Mouse (Mus musculus) MEL (cell line): Measurements from ENCODE around the gene Syt1.

Experiments used
- CTCF ChIP-seq, 3 experiments: IDR thresholded peaks in 2 of 3; conservative IDR thresholded peaks in 1 of 3; 2 replicates each; pipeline ENCODE4 v1.5.1; 2011 to 2012; ENCODE audit warnings: low read length in 3 of 3, low read depth in 2 of 3, mild to moderate bottlenecking in 2 of 3, improper control_type of control experiment in 1 of 3, inconsistent platforms in 1 of 3, mixed read lengths in 1 of 3, moderate library complexity in 1 of 3; ENCODE audit not compliant: control insufficient read depth in 1 of 3, insufficient read depth in 1 of 3, poor library complexity in 1 of 3, severe bottlenecking in 1 of 3
- ELF1 ChIP-seq: IDR thresholded peaks from 2 replicates; pipeline ENCODE4 v1.6.1; 2014; ENCODE audit warnings: low read depth, mild to moderate bottlenecking, inconsistent platforms, low read length, improper control_type of control experiment, moderate library complexity
- JUND ChIP-seq: IDR thresholded peaks from 2 replicates; pipeline ENCODE4 v1.6.1; 2011; ENCODE audit warnings: low read depth, mild to moderate bottlenecking, improper control_type of control experiment, low read length
- MAX ChIP-seq: IDR thresholded peaks from 2 replicates; pipeline ENCODE4 v1.6.1; 2011; ENCODE audit warnings: low read length, improper control_type of control experiment
- MYC ChIP-seq: IDR thresholded peaks from 2 replicates; pipeline ENCODE4 v1.6.1; 2011; ENCODE audit warnings: low read depth, mild to moderate bottlenecking, low read length, improper control_type of control experiment, moderate library complexity
- NELFE ChIP-seq: IDR thresholded peaks from 2 replicates; pipeline ENCODE4 v1.6.1; 2011; ENCODE audit warnings: low read depth, low read length, improper control_type of control experiment
- POLR2A ChIP-seq, 2 experiments: IDR thresholded peaks; 2 replicates each; pipeline ENCODE4 v1.6.1; 2011 to 2012; ENCODE audit warnings: low read length in 2 of 2, mild to moderate bottlenecking in 2 of 2, control low read depth in 1 of 2, improper control_type of control experiment in 1 of 2, low read depth in 1 of 2, moderate library complexity in 1 of 2; ENCODE audit not compliant: control insufficient read depth in 1 of 2, insufficient read depth in 1 of 2, poor library complexity in 1 of 2
- USF1 ChIP-seq: IDR thresholded peaks from 2 replicates; pipeline ENCODE4 v1.6.1; 2014; ENCODE audit warnings: low read depth, mild to moderate bottlenecking, inconsistent platforms, low read length, improper control_type of control experiment, moderate library complexity
- ZMIZ1 ChIP-seq: IDR thresholded peaks from 2 replicates; pipeline ENCODE4 v1.6.1; 2012; ENCODE audit warnings: low read depth, mild to moderate bottlenecking, inconsistent platforms, low read length, improper control_type of control experiment, moderate library complexity

DNA sequence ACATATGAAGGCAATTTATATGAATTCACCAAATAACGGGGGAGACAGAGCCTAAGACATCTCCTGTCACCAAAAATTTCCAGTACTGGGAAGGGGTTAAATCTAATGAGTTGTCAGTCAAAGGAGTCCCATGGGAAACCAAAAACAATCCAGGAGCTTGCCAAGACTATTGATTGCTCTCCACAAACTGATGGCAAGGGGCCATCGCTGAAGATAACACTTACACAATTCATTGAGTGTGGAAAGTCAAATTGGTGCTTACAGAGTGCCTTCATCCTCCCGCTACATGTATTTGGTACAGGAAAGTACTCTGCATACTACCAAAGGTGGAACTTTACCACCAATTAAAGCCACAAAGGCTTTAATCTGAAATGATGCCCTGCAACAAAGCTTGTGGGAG is 305.1 kb downstream of the Syt1 start:
- TF ChIP-seq MAX (no peak), POLR2A (IDR thresholded peaks at IDR 0.05; ENCODE audit: control insufficient read depth in 1 of 2, insufficient read depth in 1 of 2, low read depth in 1 of 2, low read length in 2 of 2, poor library complexity in 1 of 2) (no peak), CTCF (IDR thresholded peaks at IDR 0.05 in 2 of 3, conservative IDR thresholded peaks at IDR 0.05 in 1 of 3; ENCODE audit: control insufficient read depth in 1 of 3, insufficient read depth in 1 of 3, low read depth in 2 of 3, low read length in 3 of 3, poor library complexity in 1 of 3, severe bottlenecking in 1 of 3) (no peak), JUND (no peak), ZMIZ1 (no peak), MYC (no peak), ELF1 (no peak), NELFE (no peak), USF1 (no peak)
